Mouse (Mus musculus) neural tube, embryonic 12.5 days (tissue): ENCODE data around the gene Lpp. TPM values are rescaled to one million over a fixed set of nuclear protein-coding genes. Genes with fewer than 3 reads are reported as not detected.
A peak's percentile ranks its signal among the peaks of the same experiment; 100 is the strongest.

Source experiments
- ATAC-seq: fragments of 200-750 bp; cut with Nextera tagmentation; 2 replicates; pipeline ENCODE4 v1.8.0; 2017; ENCODE audit warnings: low read depth, mild to moderate bottlenecking, moderate TSS enrichment, moderate library complexity; ENCODE audit not compliant: low FRiP score
- H3K27ac ChIP-seq: fragments of 300-500 bp; sonication (generic); 2 replicates; pipeline ENCODE4 v1.5.1; 2016
- H3K27me3 ChIP-seq: fragments of 300-500 bp; sonication (generic); replicated peaks from 2 replicates; pipeline ENCODE4 v1.6.1; 2016; ENCODE audit warnings: mild to moderate bottlenecking
- H3K36me3 ChIP-seq: fragments of 300-500 bp; sonication (generic); 2 replicates; pipeline ENCODE4 v1.6.1; 2016; ENCODE audit warnings: mild to moderate bottlenecking
- H3K4me1 ChIP-seq: fragments of 300-500 bp; sonication (generic); 2 replicates; pipeline ENCODE4 v1.6.1; 2016
- H3K4me2 ChIP-seq: fragments of 300-500 bp; sonication (generic); replicated peaks from 2 replicates; pipeline ENCODE4 v1.6.1; 2016; ENCODE audit warnings: mild to moderate bottlenecking
- H3K4me3 ChIP-seq: fragments of 300-500 bp; sonication (generic); 2 replicates; pipeline ENCODE4 v1.5.1; 2016
- H3K9ac ChIP-seq: fragments of 300-500 bp; sonication (generic); 2 replicates; pipeline ENCODE4 v1.6.1; 2016; ENCODE audit warnings: mild to moderate bottlenecking
- H3K9me3 ChIP-seq: fragments of 300-500 bp; sonication (generic); 2 replicates; pipeline ENCODE4 v1.6.1; 2016; ENCODE audit warnings: mild to moderate bottlenecking
- whole genome bisulfite sequencing: fragments of 180-500 bp; shearing (Covaris S2); methylation state at CpG from one replicate; pipeline ENCODE4 v1.1.7; 2016; 5-methylcytosine and 5-hydroxymethylcytosine counted together
- polyA plus RNA-seq: library from polyadenylated mRNA; unstranded; fragments of >200 nt; fragmentation: Nextera tagmentation; extraction: Ambion mirVana; gene quantifications from 2 replicates; pipeline ENCODE4 v1.2.1, GENCODE M21; 2016

Gene Lpp
- polyA plus RNA-seq, 1 experiment from 2014 or later, result 18.8 TPM

DNA sequence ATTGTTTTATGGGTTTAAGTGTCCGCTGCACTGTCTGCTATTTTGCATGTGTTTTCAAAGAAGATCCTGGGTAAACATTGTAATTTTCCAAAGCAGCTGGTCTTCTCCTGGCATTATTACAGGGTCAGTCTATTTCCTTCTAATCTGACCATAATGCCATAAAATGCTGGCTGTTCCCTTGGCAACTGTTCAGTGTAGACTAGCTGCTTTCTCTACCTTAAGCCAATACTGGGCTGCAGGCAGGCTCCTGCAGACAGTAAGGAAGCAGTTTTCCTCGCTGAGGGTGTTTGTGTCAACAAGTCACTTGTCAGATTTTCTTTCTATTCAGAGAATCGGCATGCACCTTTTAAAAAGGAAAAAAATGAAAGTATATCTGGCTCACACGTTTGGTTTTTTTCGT is 537.3 kb downstream of the Lpp start:
- ATAC-seq, result no peak

DNA sequence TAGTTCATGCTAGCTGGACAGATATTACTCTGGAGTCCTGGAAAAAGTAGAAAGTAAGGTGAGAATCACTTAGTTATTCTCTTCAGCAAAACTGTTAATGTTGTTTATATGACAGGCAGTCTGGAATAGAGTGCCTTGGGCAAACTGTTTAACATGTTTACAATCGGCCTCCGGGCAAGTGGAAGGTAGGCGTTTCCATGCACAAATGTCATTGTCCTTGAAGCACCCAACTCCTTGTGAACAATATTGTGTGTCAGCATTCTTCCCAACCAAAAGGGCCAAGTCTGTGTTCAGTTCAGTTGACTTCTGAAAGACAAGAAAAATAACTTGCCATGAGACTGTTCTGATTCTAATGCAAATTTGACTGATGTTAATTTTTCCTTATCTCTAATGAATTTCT is 539.5 kb downstream of the Lpp start:
- Histone ChIP-seq H3K36me3 (no peaks in the 10 kb centered on the region), H3K4me3 (no peak overlapping the region), H3K27ac (no peak overlapping the region), H3K9me3 (no peaks in the 10 kb centered on the region), H3K4me2 (no peak overlapping the region), H3K4me1 (no peaks in the 10 kb centered on the region), H3K27me3 (no peaks in the 10 kb centered on the region), H3K9ac (no peak overlapping the region)
- 75% methylated on average over 3 of the region's 3 CpGs for WGBS
- ATAC-seq, result no peak

More for the DNA sequence above, 537.3 kb downstream of the Lpp start:
- no peak overlapping the region for H3K9ac ChIP-seq
- H3K4me2 ChIP-seq, result no peak overlapping the region
- no peaks in the 10 kb centered on the region for H3K27me3 ChIP-seq
- no peak overlapping the region for H3K4me3 ChIP-seq
- 71% methylated on average over 5 of the region's 5 CpGs for WGBS
- no peaks in the 10 kb centered on the region for H3K4me1 ChIP-seq
- no peaks in the 10 kb centered on the region for H3K9me3 ChIP-seq
- no peak overlapping the region for H3K27ac ChIP-seq
- no peaks in the 10 kb centered on the region for H3K36me3 ChIP-seq

DNA sequence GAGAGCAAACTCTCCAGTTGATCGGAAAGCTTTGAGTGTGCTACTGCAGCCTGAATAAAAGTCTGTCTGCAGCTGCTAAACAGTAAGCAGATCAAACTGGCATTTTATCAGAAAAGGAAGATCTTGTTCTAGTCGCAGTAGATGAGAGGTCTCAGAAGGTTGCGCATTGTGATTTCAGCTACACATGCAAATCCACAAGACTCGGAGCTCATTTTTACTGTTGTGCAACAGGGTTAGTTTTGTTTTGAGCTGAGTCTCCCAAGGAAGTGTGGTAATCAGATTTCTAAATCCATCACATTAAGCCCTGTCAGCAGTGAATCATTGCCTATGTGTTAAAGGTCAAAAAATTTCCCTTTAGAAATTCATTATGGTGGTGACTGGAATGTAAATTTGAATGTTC is 540.4 kb downstream of the Lpp start:
- no peak overlapping the region for H3K9ac ChIP-seq
- no peak overlapping the region for H3K4me2 ChIP-seq
- H3K27ac ChIP-seq, result no peak overlapping the region
- 88% methylated on average over 4 of the region's 4 CpGs for WGBS
- no peaks in the 10 kb centered on the region for H3K9me3 ChIP-seq
- no peak overlapping the region for H3K4me3 ChIP-seq
- H3K4me1 ChIP-seq, result no peaks in the 10 kb centered on the region
- H3K27me3 ChIP-seq, result no peaks in the 10 kb centered on the region
- H3K36me3 ChIP-seq, result no peaks in the 10 kb centered on the region
- ATAC-seq, result no peak

DNA sequence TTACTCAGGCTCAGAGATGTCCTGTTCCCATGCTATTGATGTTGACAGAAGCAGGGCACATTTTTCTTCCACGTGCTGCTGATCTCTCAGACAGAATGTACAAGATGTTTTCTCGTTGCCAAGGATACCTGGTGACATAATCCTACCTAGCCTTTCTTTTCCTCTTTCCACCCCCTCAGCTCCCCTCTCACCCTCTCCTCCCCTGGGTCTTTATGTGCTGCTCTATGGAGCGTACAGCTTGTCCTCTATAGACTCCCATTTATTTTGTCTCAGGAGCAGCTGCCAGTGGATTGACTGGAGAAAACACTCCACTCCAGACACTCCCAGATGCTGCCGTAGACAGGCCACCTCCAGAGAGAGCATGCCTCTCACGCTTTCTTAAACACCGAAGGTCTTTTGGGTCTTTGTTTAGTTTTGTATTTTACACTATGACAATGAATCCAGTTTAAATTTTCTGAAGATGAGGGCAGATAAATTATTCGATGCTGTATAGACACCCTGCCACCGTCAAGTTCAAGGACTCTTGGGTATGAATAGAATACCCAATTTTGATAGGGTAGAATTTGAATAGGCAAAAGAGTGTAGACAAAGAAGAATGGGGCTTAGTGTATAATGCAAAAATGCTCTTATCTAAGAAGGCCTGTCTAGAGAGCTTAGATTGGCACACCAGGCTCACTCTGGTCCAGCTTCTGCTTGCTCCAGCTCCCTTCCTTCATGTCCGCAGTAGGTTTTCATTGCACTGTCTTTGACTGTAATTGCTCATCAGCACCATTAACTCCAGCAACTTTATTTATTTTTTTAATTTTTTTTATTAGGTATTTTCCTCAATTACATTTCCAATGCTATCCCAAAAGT is 548.2 kb downstream of the Lpp start:
- Histone ChIP-seq H3K9ac (no peak overlapping the region), H3K27ac (no peak overlapping the region), H3K4me1 (peaks cover 14% of the 10 kb centered on the region), H3K36me3 (no peaks in the 10 kb centered on the region), H3K27me3 (no peaks in the 10 kb centered on the region), H3K4me2 (no peak overlapping the region), H3K4me3 (no peak overlapping the region), H3K9me3 (no peaks in the 10 kb centered on the region)
- WGBS, result 38% methylated on average over 9 of the region's 9 CpGs
- peak; percentile 89 for ATAC-seq

DNA sequence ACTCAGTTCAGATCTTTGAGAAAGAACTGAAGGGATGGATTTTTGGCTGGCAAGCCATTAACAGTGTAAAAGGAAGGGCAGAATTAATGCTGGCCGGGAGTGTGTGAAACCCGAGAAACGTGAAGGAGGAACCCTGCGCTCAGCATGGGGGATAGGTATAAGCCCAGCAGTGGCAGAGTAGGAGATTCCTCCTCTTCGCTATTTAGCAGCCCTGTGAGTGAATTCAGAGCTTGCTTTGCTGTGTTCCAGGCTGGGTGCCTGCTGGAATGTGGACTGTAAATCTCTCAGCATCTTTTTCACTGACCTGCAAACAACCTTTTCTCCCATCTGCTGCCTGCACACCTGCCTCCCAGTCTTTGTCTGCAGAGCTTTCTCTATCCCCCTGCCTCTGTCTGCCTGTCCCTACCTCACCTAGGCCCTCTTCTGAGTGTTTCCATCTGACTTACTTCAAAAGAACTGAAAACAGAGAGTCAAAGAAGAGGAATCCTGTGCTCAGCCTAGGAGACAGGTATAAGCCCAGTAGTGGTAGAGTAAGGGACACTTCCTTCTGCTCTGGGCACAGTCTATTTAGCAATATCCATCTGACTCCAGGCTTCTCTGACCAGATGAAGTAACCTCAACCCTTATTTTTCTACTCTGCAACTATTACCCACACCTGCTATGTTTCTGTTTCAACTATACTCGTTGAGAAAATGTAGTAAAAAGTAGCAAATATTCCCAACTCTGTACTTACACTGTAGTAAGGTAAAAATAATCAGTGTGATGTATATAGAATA is 550.4 kb downstream of the Lpp start:
- ATAC-seq, result peak; percentile 33; the same call in 1 of the 2 replicates
- H3K4me2 ChIP-seq, result no peak overlapping the region
- H3K36me3 ChIP-seq, result no peaks in the 10 kb centered on the region
- no peaks in the 10 kb centered on the region for H3K9me3 ChIP-seq
- H3K4me1 ChIP-seq, result peaks cover 14% of the 10 kb centered on the region
- H3K27ac ChIP-seq, result no peak overlapping the region
- no peak overlapping the region for H3K9ac ChIP-seq
- no peaks in the 10 kb centered on the region for H3K27me3 ChIP-seq
- WGBS, result 26% methylated on average over 6 of the region's 6 CpGs
- H3K4me3 ChIP-seq, result no peak overlapping the region

DNA sequence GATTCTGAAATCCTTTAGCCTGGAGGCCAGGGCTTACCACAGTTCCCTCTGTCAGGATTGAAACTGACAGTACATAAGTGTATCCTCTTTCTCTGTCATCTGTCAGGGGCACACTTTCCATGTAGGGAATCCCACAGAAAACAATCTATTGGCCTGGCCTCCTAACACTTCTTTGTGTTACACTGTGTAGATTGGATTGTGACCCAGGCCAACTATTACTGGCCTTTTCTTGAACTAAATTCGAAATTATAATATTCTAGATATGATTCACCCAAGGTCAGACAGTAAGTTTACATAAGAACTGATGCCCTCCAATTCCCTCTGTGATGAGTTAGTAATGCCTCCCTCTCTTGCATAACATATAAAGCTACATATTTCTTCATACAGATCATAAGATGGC is 553.0 kb downstream of the Lpp start:
- no peak overlapping the region for H3K27ac ChIP-seq
- H3K9me3 ChIP-seq, result no peaks in the 10 kb centered on the region
- no peak overlapping the region for H3K4me3 ChIP-seq
- no peak for ATAC-seq
- WGBS, result 85% methylated on average over 1 of the region's 1 CpGs
- H3K9ac ChIP-seq, result no peak overlapping the region
- H3K27me3 ChIP-seq, result no peaks in the 10 kb centered on the region
- H3K4me1 ChIP-seq, result peaks cover 11% of the 10 kb centered on the region
- no peak overlapping the region for H3K4me2 ChIP-seq
- H3K36me3 ChIP-seq, result no peaks in the 10 kb centered on the region

DNA sequence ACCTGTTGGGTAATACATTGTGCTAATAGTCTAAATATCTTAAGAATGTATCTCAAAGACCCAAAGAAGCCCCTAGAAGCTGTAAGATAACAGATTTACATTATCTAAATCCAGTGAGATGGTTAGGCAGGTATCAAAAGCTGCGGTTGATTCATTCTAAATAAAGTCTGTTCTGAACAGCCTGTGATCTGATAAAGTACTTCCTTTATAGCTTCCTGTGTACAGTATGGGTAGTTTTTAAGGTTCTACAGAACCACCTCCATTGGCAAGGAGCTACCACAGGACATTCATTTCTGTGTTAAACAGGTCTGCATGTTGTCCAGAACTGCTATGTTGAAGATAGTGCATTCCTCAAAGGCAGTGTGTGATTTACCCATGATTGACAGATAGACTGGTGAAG is 554.2 kb downstream of the Lpp start:
- 91% methylated on average over 1 of the region's 1 CpGs for WGBS
- Histone ChIP-seq H3K9ac (no peak overlapping the region), H3K27me3 (no peaks in the 10 kb centered on the region), H3K36me3 (no peaks in the 10 kb centered on the region), H3K9me3 (no peaks in the 10 kb centered on the region), H3K4me2 (no peak overlapping the region), H3K27ac (no peak overlapping the region), H3K4me1 (peaks cover 12% of the 10 kb centered on the region), H3K4me3 (no peak overlapping the region)
- ATAC-seq, result no peak

DNA sequence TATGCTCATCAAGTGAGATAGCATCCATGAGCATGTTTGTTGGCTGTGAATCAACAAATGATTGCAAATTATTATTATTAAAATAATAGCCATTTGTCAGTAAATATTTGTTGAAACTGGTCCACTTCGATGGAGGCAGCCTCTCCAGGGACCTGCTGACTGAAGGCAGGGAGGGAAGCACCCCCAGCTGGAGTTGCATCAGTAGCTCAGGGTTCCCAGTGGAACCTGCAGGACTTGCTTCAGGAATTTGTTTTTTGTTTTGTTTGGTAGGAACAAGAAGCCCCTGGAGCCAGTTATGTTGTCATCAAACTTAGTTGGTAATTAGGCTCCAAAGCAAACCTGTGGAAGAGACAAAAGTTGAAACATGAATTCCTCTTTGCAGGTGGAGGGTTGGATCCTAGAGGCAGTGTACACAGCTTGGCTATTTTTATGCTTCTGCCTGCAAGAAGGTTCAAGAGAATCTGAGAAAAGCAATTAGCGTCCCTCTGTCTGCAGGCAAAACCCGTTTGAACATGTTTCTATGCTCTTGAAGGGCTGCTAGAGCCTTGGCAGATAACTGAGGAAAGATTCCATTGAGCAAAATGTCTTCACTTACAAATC is 554.9 kb downstream of the Lpp start:
- H3K36me3 ChIP-seq, result no peaks in the 10 kb centered on the region
- H3K9me3 ChIP-seq, result no peaks in the 10 kb centered on the region
- no peak overlapping the region for H3K9ac ChIP-seq
- no peak overlapping the region for H3K4me3 ChIP-seq
- no peak overlapping the region for H3K4me2 ChIP-seq
- H3K27me3 ChIP-seq, result no peaks in the 10 kb centered on the region
- 81% methylated on average over 3 of the region's 3 CpGs for WGBS
- no peak overlapping the region for H3K27ac ChIP-seq
- ATAC-seq, result no peak
- peaks cover 11% of the 10 kb centered on the region for H3K4me1 ChIP-seq

DNA sequence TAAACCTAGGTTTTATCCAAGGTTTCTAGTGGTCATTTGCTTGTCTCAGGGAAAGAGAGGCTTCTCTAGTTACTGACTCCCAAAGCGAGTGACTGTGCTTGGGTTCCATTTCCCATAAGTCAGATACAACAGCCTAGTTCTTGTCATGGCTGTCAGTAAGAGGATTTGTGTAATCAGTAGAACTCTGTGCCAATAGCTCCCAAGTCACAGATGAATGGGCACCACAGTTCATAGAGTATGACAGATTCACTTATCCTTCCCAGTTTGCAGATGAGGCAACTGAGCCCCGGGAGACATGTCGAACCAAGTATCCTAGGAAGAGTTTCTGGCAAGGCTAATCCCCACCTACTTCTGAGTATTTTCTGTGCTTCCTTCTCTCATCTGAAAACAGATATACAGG is 556.0 kb downstream of the Lpp start:
- WGBS, result 88% methylated on average over 3 of the region's 3 CpGs
- Histone ChIP-seq H3K36me3 (no peaks in the 10 kb centered on the region), H3K4me2 (no peak overlapping the region), H3K27me3 (no peaks in the 10 kb centered on the region), H3K4me3 (no peak overlapping the region), H3K9ac (no peak overlapping the region), H3K4me1 (peaks cover 4% of the 10 kb centered on the region; the same call in 1 of the 2 replicates), H3K9me3 (no peaks in the 10 kb centered on the region), H3K27ac (no peak overlapping the region)
- ATAC-seq, result no peak

DNA sequence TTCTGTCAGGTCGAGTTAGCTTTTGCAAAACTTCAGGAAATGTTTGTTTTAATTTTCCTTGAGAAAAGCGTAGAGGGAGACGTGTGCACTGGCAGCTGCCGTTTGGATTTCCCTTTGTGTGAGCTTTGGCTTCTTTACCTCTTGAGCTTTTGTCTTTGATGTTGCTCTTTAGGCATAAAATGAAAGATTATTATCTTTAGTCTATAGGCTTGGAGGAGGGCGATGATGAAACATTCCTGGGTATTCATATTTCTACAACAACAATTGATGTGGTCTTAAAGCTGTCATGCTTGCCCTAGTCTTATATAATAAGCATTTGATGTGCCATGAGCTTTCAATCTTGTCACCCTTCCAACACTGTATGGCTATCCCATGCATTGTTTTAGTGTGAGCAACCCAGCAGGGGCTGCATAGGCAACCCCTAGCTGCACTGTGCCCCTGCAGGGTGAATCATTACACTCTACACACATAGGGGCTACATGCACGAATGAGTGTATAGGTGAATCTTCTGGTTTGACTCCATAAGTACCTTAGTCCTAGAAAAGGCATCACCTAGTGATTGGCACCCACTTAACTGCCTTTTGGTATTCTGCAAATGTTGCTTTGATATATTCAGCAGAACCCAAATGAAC is 556.9 kb downstream of the Lpp start:
- Histone ChIP-seq H3K9ac (no peak overlapping the region), H3K27ac (no peak overlapping the region), H3K4me1 (peaks cover 4% of the 10 kb centered on the region; the same call in 1 of the 2 replicates), H3K27me3 (no peaks in the 10 kb centered on the region), H3K36me3 (no peaks in the 10 kb centered on the region), H3K4me2 (no peak overlapping the region), H3K4me3 (no peak overlapping the region), H3K9me3 (no peaks in the 10 kb centered on the region)
- WGBS, result 41% methylated on average over 6 of the region's 6 CpGs
- no peak for ATAC-seq

DNA sequence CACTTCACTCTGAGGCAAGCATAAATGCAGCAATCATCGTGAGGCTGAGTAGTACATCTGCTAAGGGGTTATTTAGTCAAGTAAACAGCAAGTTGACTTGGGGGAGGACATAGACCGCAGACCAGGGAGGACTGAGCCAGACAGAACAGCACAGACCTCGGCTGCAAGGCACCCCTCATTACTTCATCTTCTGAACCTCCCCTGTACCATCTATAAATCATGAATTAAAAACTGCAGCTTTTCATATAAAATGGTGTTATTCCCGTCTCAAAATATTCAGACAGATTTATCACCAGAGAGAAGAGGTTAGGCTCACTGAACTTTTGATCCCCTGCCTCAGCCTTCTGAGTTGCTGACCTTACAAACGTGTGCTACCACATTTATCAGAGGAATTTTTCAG is 558.6 kb downstream of the Lpp start:
- no peak for ATAC-seq
- Histone ChIP-seq H3K9me3 (0 out of 2 replicates have a peak, but pooled peaks cover 3% of the 10 kb centered on the region), H3K36me3 (no peaks in the 10 kb centered on the region), H3K4me1 (peaks cover 4% of the 10 kb centered on the region; the same call in 1 of the 2 replicates), H3K27ac (no peak overlapping the region), H3K9ac (no peak overlapping the region), H3K4me2 (no peak overlapping the region), H3K27me3 (no peaks in the 10 kb centered on the region), H3K4me3 (no peak overlapping the region)
- 52% methylated on average over 5 of the region's 5 CpGs for WGBS

DNA sequence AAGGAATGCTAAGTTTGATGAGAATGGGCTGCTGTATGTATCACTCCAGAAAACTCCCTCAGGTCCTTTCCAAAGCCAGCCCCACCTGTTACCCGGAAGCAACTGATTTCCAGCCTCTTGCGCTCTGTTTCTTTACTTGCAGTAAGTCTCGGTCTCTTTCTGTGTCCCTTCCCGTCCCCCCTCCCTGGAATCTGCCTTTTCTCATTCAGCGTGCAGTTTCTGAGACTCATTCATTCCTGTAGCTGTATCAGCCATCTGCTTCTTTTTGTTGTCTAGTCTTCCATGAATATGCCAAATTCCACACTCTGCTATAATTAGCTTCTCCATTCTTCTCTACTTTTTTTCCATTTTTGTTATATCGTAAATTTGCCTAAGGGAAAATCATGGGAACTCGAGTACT is 561.7 kb downstream of the Lpp start:
- Histone ChIP-seq H3K4me3 (no peak overlapping the region), H3K9ac (no peak overlapping the region)
- WGBS, result 78% methylated on average over 7 of the region's 7 CpGs

More for the DNA sequence above, 561.7 kb downstream of the Lpp start:
- Histone ChIP-seq H3K27me3 (no peaks in the 10 kb centered on the region), H3K27ac (no peak overlapping the region), H3K9me3 (0 out of 2 replicates have a peak, but pooled peaks cover 3% of the 10 kb centered on the region), H3K4me1 (peaks cover 4% of the 10 kb centered on the region; the same call in 1 of the 2 replicates), H3K36me3 (no peaks in the 10 kb centered on the region), H3K4me2 (no peak overlapping the region)
- no peak for ATAC-seq
